Mouse (Mus musculus): ENCODE measurements around the gene Dab2.
A peak's percentile ranks its signal among the peaks of the same experiment; 100 is the strongest.

Dab2 gene

GRCm38 (mm10) chr15:6398211-6398610, 98.6 kb downstream of the Dab2 start:
- no peak for DNase-seq

- DNase-seq: no peak
These were observed 99.3 kb downstream of the Dab2 start for GRCm38 (mm10) chr15:6398881-6399280.

DNA sequence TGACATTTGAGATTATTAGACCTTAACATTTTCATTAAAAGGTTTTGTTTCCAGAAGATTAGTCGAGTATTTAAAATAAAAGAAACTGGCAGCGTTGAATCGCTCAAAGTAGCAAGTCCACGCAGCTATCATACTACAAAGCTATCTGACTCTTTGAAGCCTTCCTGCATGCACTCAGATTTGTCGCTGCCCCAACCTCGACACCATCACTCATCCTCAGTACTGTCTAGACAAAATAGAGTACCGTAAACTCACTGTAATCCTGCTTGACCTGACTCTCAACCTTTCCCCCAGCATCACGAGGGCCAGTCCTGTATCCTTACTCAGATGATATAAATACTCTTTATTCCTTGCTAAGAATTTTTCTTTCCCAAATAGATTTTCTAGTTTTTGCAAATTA, 100.5 kb downstream of the Dab2 start:
- no peak for DNase-seq

DNA sequence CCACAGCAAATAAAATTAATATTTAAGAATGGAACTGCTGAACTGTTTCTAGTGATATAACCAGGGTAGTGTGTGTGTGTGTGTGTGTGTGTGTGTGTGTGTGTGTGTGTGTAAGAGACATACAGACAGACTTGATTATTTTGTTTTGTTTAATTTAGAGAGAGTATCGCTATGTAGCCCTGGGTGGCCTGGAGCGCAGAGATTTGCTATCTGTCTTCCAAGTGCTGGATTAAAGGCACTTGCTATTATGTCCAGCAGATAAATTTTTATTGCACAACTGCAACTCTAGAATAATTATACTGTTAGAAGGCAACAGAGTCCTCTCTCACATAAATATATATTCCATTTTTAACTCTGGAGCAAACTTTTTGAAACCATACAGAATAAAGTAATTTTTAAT, 102.8 kb downstream of the Dab2 start:
- no peak for DNase-seq

GRCm38 (mm10) chr15:6404172-6404571, 104.6 kb downstream of the Dab2 start:
- DNase-seq: no peak

- DNase-seq: no peak
These were observed 107.2 kb downstream of the Dab2 start for GRCm38 (mm10) chr15:6406771-6407170.

DNA sequence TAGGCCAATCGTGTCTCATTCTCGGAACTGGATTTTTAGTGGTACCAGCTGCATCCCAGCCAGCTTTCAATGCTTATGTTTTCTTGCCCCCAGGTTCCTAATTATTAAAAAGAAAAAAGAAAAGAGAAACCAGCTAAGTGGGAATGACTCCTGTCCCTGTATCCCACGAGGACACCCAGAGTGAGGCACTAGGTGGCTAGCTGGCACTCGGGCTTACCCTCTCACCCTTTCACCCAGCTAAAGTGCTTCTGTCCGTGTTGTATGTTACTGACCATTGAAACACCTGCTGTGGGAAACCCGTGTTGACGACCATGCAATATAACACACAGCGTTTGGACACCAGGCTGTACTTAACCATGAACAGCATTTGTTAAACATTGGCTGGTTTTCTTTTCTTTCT, 109.4 kb downstream of the Dab2 start:
- no peak for DNase-seq

GRCm38 (mm10) chr15:6410161-6410560, 110.6 kb downstream of the Dab2 start:
- DNase-seq: no peak

- DNase-seq: no peak
These were observed 111.7 kb downstream of the Dab2 start for GRCm38 (mm10) chr15:6411334-6411733.

DNA sequence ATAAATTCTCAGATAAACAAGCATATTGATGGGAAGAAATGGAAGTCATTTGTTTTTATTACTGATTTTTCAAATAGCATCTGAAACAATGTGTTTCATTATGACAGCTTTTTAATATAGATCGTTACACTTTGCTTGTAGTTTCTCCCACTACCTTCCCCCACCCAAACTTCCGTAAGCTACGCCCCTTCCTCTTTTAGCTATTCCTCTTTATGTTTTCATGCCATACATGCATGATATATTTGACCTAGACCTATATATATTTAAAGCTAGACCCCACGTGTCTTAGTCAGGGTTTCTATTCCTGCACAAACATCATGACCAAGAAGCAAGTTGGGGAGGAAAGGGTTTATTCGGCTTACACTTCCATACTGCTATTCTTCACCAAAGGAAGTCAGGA, 115.7 kb downstream of the Dab2 start:
- DNase-seq: no peak

- DNase-seq: no peak
These were observed 132.2 kb downstream of the Dab2 start for GRCm38 (mm10) chr15:6431777-6432176.

DNA sequence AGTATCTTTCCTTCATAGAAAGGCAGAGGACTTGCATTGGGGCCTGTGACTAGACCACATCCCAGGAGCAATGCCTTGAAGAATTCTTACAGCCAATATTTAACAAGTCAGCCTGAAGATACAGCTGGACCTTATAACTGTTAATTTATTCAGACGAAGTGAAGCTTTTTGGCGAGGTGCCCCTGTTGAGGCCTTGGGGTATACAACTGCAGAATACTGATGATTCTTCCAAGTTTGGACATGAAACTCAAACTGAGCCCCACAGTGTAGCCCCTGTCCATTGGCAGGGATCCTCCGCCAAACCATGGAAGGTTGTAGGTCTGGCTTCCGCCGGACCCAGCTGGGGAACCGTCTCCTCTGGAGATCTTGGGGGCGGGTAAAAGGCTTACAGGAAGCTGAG, 132.8 kb downstream of the Dab2 start:
- DNase-seq: peak; percentile 1

DNA sequence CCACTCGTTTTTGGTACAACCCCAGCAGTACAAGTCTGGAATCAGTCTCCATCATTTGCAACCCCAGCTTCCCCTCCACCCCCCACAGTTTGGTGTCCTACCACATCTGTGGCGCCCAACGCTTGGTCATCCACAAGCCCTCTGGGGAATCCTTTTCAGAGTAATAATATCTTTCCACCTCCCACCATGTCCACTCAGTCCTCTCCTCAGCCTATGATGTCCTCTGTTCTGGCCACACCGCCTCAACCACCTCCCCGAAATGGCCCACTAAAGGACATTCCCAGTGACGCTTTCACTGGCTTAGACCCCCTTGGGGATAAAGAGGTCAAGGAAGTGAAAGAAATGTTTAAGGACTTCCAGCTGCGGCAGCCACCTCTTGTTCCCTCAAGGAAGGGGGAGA, 135.7 kb downstream of the Dab2 start:
- no peak for DNase-seq

DNA sequence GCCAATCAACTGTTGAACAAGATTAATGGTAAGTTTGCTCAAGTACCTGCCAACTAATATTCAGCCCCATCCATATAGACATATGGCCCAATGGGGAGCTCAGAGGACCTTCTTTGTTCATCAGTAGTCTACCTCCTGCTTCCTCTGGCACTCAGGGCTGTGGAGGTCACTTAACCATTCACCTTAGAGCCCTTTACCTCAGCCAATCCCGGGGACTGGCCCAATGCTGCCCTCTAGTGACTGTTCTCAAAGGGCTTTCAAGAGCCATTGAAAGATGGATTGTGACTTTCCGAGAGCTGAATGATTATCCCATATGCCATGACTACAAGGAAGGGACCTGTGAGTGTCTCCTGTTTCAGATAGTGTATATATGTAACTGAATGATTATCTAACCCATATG, 136.2 kb downstream of the Dab2 start:
- DNase-seq: peak; percentile 5

- DNase-seq: no peak
These were observed 139.1 kb downstream of the Dab2 start for GRCm38 (mm10) chr15:6438685-6439084.

- DNase-seq: no peak
These were observed 144.9 kb downstream of the Dab2 start for GRCm38 (mm10) chr15:6444452-6444851.

GRCm38 (mm10) chr15:6445135-6445534, 145.5 kb downstream of the Dab2 start, which contains the start of gene C9:
Gene C9, plus strand, starts transcription at chr15:6445327.
- no peak for DNase-seq

DNA sequence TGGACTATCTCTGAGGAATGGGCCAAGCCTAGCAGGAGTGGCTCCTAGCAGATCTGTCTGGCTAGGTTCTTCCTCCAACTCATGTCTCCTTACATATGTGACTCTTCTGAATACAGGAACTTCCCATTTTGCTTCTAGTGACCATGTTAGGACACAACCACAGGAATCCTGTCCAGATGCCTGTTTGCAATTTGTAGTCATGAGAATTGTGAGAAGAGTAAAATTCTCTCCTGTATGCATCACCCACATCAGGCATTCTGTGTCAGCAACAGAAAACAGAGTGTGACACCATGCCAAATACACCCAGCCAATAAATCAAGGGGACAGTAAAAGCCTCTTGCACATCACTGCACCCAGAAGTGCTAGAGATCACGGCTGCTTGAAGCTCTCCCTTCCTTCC, 146.6 kb downstream of the Dab2 start:
- DNase-seq: no peak

GRCm38 (mm10) chr15:6448892-6449291, 149.3 kb downstream of the Dab2 start:
- no peak for DNase-seq

GRCm38 (mm10) chr15:6454461-6454860, 154.9 kb downstream of the Dab2 start:
- no peak for DNase-seq

DNA sequence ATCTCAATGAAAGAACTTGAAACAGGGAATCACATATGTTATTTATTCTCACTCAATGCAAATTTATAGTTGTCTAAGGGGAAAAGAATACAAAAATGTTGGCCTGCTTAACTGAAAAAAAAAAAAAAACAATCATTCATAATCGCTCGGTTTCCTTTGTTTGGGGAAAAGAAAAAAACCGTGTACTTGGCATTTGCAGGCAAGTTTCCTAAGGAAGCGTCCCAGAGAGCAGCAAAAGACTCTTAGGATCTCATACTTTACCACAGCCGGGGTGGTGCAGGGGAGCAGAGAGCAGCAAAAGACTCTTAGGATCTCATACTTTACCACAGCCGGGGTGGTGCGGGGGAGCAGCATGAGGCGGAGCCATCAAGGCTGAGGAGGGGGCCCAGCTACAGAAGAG, 161.8 kb downstream of the Dab2 start:
- no peak for DNase-seq

- DNase-seq: no peak
These were observed 163.9 kb downstream of the Dab2 start for GRCm38 (mm10) chr15:6463361-6463923.

DNA sequence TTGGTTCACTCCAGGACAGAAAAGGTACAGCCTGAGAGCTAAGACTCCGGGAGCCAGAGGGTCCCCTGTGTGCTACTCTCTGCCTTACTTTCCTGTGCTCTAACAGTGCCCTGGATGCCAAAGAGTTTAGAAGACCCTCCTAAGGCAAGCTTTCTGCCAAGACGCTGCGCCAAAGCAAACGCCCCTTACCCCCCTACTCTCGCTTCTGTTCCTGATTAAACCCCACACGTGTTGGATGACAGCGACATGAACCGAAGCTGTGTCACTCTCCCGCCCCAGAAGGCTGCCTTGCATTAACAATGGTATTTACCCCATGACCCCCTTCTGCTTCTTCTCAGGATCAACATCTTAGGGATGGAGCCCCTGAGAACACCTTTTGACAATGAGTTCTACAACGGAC, 167.4 kb downstream of the Dab2 start:
- DNase-seq: no peak

DNA sequence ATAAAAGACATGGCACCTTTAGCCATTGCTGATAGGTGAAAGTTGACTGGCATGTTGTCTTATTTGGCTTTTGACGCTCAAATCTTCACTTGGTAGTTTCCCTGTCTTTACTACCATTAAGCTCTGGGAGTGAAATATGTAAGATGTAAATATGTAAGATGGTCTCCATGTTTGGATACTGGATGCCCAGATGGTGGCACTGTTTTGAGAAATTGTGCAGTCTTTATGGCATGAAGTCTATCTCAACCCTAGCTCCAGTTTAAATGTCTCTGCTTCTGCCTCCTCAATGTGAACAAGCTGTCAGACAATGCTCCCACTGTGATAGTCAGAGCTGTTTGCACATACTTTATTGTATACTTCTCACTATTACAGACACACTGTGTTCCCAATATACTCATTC, 169.3 kb downstream of the Dab2 start:
- DNase-seq: no peak

GRCm38 (mm10) chr15:6469384-6469783, 169.8 kb downstream of the Dab2 start:
- no peak for DNase-seq

DNA sequence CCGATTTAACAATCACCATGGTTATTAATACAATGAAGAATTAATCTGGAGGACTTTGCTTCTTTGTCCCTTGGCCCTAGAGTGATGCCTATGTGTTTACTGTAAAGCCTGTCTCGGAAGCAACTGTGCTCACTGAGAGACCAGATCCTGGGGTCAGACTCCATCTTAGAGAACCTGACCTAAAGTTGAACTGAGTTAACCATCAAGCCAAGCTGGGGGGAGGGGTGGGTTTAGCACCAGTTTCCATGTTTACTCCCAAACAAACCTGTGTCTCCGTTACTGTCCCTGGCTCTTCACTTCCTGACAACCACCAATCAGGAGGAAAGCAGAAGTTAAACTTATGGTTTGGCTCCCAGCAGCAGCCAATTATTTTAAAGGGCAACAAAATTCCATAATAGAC, 184.0 kb downstream of the Dab2 start:
- DNase-seq: no peak
